Mouse (Mus musculus) G1E (cell line): Measurements from ENCODE around the gene Rbms2.
A peak's percentile ranks its signal among the peaks of the same experiment; 100 is the strongest.

Experiments
- CTCF ChIP-seq: IDR thresholded peaks from 2 replicates; pipeline ENCODE4 v1.5.1; 2012; ENCODE audit warnings: low read depth, low read length, inconsistent platforms, mixed read lengths
- GATA1 ChIP-seq: IDR thresholded peaks from 2 replicates; pipeline ENCODE4 v1.6.1; 2012; ENCODE audit warnings: borderline replicate concordance, low read length, inconsistent platforms, mixed read lengths
- GATA2 ChIP-seq: IDR thresholded peaks from 2 replicates; pipeline ENCODE4 v1.6.1; 2012; ENCODE audit warnings: low read depth, low read length, inconsistent platforms, borderline replicate concordance
- POLR2AphosphoS5 ChIP-seq: IDR thresholded peaks from 2 replicates; pipeline ENCODE4 v1.6.1; 2012; ENCODE audit warnings: low read depth, low read length, inconsistent platforms; ENCODE audit not compliant: insufficient replicate concordance
- TAL1 ChIP-seq: conservative IDR thresholded peaks from 2 replicates; pipeline ENCODE4 v1.6.1; 2012; ENCODE audit warnings: low read depth, low read length, inconsistent platforms, mixed read lengths

DNA sequence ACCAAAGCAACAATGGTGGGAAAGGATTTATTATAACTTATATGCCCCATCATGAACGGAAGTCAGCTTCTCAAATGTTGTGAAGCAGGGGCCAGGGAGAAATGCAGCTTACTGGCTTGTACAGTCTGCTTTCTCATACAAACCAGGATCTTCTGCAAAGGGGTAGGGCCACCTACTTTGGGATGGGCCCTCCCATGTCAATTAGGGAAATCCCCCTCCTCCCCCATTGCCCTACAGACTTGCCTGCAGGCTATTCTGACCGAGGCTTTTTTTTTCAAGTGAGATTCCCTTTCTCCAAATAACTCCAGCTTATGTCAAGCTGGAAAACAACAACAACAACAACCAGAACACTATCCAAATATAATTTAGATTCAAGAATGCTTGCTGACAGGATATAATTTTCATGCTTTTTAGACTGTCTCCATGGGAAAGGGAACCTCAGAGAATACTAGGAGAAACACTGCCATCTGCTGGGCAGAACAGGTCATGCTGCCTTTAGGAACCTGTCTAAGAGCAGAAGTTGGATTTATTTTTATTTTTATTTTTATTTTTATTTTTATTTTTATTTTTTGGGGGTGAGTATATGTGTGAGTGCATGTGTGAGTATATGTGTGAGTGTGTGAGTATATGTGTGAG lies 8.3 kb upstream of the Rbms2 start:
- TF ChIP-seq CTCF (peak; percentile 56), GATA2 (no peak), GATA1 (no peak), TAL1 (no peak), POLR2AphosphoS5 (no peak)
